Mouse (Mus musculus) mesoderm, embryonic 11.5 days (tissue): ENCODE data around the gene Rcor3.

Experiments
- DNase-seq: peaks from one replicate; pipeline ENCODE4 v3.0.0-alpha.2; 2012; ENCODE audit warnings: low read depth, low spot score

Rcor3 gene

GRCm38 (mm10) chr1:192070618-192071051 is 67.2 kb downstream of the Rcor3 start:
- DNase-seq = no peak

DNA sequence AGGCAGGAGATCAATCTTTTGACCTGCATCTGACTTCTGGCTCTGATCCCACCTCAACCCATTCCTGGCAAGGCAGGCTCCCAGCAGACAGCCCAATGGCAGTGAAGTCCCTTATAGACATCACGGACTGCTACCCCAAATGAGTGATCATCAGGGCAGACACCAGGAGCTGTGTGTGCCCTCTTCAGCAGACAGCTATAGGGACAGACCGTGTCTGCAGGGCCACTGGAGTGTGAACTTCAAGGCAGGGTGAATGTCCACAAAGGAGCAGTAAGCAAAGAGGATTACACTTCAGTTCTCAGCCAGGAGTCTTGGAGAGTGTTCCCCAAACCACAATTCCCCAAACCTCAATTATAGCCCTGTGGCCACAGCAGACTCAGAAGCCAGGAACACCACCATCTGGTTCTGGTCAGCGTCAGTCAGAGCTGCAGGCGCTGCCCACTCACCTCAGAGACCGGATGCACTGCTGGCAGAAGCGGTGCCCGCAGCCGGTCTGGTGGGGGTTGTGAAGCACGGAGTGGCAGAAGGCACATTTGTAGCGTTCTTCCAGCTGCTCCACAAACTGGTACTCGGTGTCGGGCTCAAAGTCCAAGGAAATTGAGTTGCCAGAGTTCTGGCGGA is 67.8 kb downstream of the Rcor3 start:
- DNase-seq = no peak

- DNase-seq = no peak
Measured at GRCm38 (mm10) chr1:192068188-192068587, 69.7 kb downstream of the Rcor3 start.

DNA sequence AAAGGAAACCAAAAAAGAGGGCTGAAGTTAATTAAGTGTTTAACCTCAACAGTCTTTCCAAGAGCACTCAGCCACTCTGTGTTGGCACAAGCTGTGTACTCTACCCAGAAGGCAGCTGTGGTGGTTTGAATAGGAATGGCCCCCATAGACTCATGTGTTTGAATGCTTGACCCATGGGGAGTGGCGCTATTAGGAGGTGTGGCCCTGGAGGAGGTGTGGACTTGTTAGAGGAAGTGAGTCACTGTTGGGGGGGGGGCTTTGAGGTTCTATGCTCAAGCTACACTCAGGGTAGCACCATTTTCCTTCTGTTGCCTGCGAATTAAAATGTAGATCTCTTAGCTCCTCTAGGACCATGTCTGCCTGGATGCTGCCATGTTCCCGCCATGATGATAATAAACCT is 70.9 kb downstream of the Rcor3 start:
- no peak for DNase-seq

- no peak for DNase-seq
Measured at GRCm38 (mm10) chr1:192063209-192063946, 74.5 kb downstream of the Rcor3 start.

GRCm38 (mm10) chr1:192062682-192063081 is 75.2 kb downstream of the Rcor3 start:
- no peak for DNase-seq

DNA sequence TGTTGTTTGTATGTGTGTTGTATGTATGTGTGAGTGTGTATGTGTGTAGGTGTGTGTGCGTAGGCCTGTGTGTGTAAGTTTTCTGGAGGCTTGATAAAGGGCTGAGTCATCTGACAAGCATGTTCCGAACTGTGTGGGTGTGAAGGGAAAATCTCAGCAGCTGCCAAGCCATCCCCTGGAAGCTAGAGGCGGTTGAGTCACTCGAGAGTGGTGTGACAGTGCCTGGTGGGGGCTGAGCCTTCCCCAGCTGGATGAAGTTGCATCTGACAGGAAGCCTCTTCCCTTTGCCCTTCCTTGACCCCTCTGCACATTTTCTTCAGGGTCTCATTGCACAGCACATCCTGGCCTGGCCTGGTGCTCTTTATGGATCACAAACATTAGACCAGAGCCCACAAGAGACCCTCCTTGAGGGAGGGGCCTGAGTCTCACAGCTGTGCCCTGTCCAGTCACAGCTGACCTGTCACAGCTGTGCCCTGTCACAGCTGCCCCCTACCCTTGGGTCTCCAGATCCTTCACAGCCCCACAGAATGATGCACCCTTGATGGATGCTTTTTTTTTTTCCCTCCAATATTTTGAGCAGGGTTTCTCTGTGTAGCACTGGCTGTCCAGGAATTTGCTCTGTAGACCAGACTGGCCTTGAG is 76.1 kb downstream of the Rcor3 start:
- DNase-seq = peak; percentile 29

DNA sequence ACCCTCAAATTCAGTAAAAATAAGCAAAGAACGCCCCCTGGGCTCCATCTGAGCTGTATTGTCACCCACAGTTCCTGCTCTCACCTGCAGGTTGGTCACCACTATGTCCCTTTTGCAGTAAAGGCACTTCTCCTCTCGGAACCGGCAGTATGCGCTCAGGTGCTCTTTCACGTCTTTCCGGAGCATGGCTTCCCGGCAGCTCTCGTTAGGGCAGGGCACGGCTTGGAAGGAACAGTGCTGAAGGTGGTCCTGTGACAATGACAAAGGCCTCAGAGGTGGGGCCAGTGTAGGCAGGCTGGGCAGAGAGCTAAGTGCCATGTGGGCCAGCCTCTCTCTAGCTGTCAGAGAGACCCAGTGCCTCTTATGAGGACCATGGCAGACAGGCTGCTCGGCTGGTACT is 79.0 kb downstream of the Rcor3 start:
- no peak for DNase-seq

DNA sequence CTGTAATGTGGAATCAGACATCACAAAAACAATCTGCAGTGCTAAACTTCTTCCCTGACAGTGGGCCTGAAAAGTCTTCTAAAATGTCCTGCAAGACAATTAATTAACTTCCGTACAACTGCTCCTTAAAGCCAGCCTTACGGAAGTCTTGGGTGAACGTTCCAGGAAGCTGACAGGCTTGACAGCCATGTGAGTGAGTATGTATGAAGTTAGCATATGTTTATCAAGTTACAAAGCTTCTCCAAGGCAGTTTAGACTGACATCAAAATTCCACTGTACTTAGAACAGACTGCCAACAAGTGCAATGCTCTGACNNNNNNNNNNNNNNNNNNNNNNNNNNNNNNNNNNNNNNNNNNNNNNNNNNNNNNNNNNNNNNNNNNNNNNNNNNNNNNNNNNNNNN is 84.1 kb downstream of the Rcor3 start:
- no peak for DNase-seq

GRCm38 (mm10) chr1:192052986-192053385 is 84.9 kb downstream of the Rcor3 start:
- no peak for DNase-seq

GRCm38 (mm10) chr1:192052461-192052860 is 85.4 kb downstream of the Rcor3 start:
- DNase-seq = no peak
